Mouse (Mus musculus) spleen, adult 2 months (tissue): ENCODE data around the gene Fsd2. TPM values are rescaled to one million over a fixed set of nuclear protein-coding genes. Genes with fewer than 3 reads are reported as not detected.

ENCODE experiments used
- DNase-seq, 2 experiments: peaks; one replicate each; pipeline versions ENCODE4 v3.0.0 to v3.0.0-alpha.2; 2012 to 2021; ENCODE audit warnings: low spot score in 2 of 2, low read depth in 1 of 2
- H3K27ac ChIP-seq: fragments of 200-500 bp; 2 replicates; pipeline ENCODE4 v1.5.1; 2012; ENCODE audit warnings: low read length, inconsistent platforms; ENCODE audit not compliant: insufficient read depth
- H3K27me3 ChIP-seq: fragments of 200-500 bp; 2 replicates; pipeline ENCODE4 v1.6.1; 2012; ENCODE audit warnings: mild to moderate bottlenecking, moderate library complexity, low read length, inconsistent platforms; ENCODE audit not compliant: control insufficient read depth, insufficient read depth
- H3K36me3 ChIP-seq: fragments of 200-500 bp; 2 replicates; pipeline ENCODE4 v1.6.1; 2012; ENCODE audit warnings: mild to moderate bottlenecking, low read length, inconsistent platforms; ENCODE audit not compliant: control insufficient read depth, insufficient read depth
- H3K4me1 ChIP-seq: fragments of 200-500 bp; 2 replicates; pipeline ENCODE4 v1.6.1; 2011; ENCODE audit warnings: inconsistent platforms; ENCODE audit not compliant: control insufficient read depth, insufficient read depth, insufficient read length
- H3K4me3 ChIP-seq: fragments of 200-500 bp; 2 replicates; pipeline ENCODE4 v1.5.1; 2011; ENCODE audit warnings: mild to moderate bottlenecking, inconsistent platforms; ENCODE audit not compliant: insufficient read depth, insufficient read length; ENCODE audit errors: extremely low read depth
- CTCF ChIP-seq: fragments of 200-500 bp; IDR thresholded peaks from 2 replicates; pipeline ENCODE4 v1.5.1; 2011; ENCODE audit warnings: mild to moderate bottlenecking, inconsistent platforms; ENCODE audit not compliant: insufficient read depth, insufficient read length, insufficient replicate concordance; ENCODE audit errors: extremely low read depth
- POLR2A ChIP-seq: fragments of 200-500 bp; IDR thresholded peaks from 2 replicates; pipeline ENCODE4 v1.6.1; 2011; ENCODE audit warnings: low read depth, low read length, inconsistent platforms
- WGBS: fragments of 180-500 bp; shearing (Covaris S2); methylation state at CpG from one replicate; pipeline ENCODE4 v1.1.7; 2018; 5-methylcytosine and 5-hydroxymethylcytosine counted together
- polyA plus RNA-seq: library from polyadenylated mRNA; depleted of rRNA; stranded (reverse); fragments of >200 nt; gene quantifications from 2 replicates; pipeline ENCODE4 v1.2.3, GENCODE M21; 2012

Gene Fsd2
- polyA plus RNA-seq, 1 experiment: 0.72 TPM

- peaks cover 7% of the 10 kb centered on the region; the same call in 1 of the 2 replicates for H3K4me1 ChIP-seq
- H3K27ac ChIP-seq: no peak overlapping the region
- WGBS: 81% methylated on average over 8 of the region's 8 CpGs
- DNase-seq: no peak
- no peak for TF ChIP-seq CTCF
- no peak for TF ChIP-seq POLR2A
- peaks cover 22% of the 10 kb centered on the region for H3K36me3 ChIP-seq
- H3K27me3 ChIP-seq: no peaks in the 10 kb centered on the region
- no peak overlapping the region for H3K4me3 ChIP-seq
Measured at GRCm38 (mm10) chr7:81528918-81529317, 37.8 kb downstream of the Fsd2 start.

- peaks cover 3% of the 10 kb centered on the region; the same call in 1 of the 2 replicates for H3K36me3 ChIP-seq
- WGBS: 5% methylated on average over 13 of the region's 13 CpGs
- H3K27me3 ChIP-seq: no peaks in the 10 kb centered on the region
- no peak for TF ChIP-seq CTCF
- no peak for TF ChIP-seq POLR2A
- H3K27ac ChIP-seq: peak overlapping the region; percentile 87
- no peak for DNase-seq
- H3K4me3 ChIP-seq: peak overlapping the region; percentile 83
- H3K4me1 ChIP-seq: peaks cover 9% of the 10 kb centered on the region; the same call in 1 of the 2 replicates
Measured at GRCm38 (mm10) chr7:81523663-81524017, 43.1 kb downstream of the Fsd2 start.

GRCm38 (mm10) chr7:81523008-81523662 lies 43.6 kb downstream of the Fsd2 start:
- Histone ChIP-seq H3K27me3 (no peaks in the 10 kb centered on the region), H3K27ac (peak overlapping the region; percentile 93), H3K4me3 (peak overlapping the region; percentile 83), H3K36me3 (peaks cover 3% of the 10 kb centered on the region; the same call in 1 of the 2 replicates), H3K4me1 (peaks cover 9% of the 10 kb centered on the region; the same call in 1 of the 2 replicates)
- TF ChIP-seq POLR2A (peak; percentile 85), CTCF (no peak)
- DNase-seq: peak; percentile 83 to 86
- WGBS: under 1% methylated on average over 31 of the region's 31 CpGs

GRCm38 (mm10) chr7:81516154-81517030 lies 50.4 kb downstream of the Fsd2 start:
- Histone ChIP-seq H3K4me1 (no peaks in the 10 kb centered on the region), H3K27me3 (no peaks in the 10 kb centered on the region), H3K36me3 (no peaks in the 10 kb centered on the region), H3K4me3 (no peak overlapping the region), H3K27ac (no peak overlapping the region)
- WGBS: 68% methylated on average over 6 of the region's 6 CpGs
- no peak for DNase-seq
- TF ChIP-seq CTCF (no peak), POLR2A (no peak)

GRCm38 (mm10) chr7:81514906-81515590 lies 51.7 kb downstream of the Fsd2 start:
- Histone ChIP-seq H3K27ac (no peak overlapping the region), H3K36me3 (no peaks in the 10 kb centered on the region), H3K4me3 (no peak overlapping the region), H3K4me1 (no peaks in the 10 kb centered on the region), H3K27me3 (no peaks in the 10 kb centered on the region)
- no peak for TF ChIP-seq CTCF
- no peak for TF ChIP-seq POLR2A
- no peak for DNase-seq
- 53% methylated on average over 13 of the region's 13 CpGs for WGBS

- Histone ChIP-seq H3K27ac (no peak overlapping the region), H3K4me3 (no peak overlapping the region), H3K4me1 (no peaks in the 10 kb centered on the region), H3K36me3 (no peaks in the 10 kb centered on the region), H3K27me3 (no peaks in the 10 kb centered on the region)
- DNase-seq: no peak
- WGBS: 69% methylated on average over 2 of the region's 2 CpGs
- TF ChIP-seq POLR2A (no peak), CTCF (no peak)
Measured at GRCm38 (mm10) chr7:81501050-81501449, 65.7 kb downstream of the Fsd2 start.
